Mouse (Mus musculus): ENCODE results near the gene Tpbpa. TPM values are rescaled to one million over a fixed set of nuclear protein-coding genes. Genes with fewer than 3 reads are reported as not detected.
"Not testable (repeated sequence)": the region's sequence is repeated elsewhere in the genome, so short reads cannot be mapped to it uniquely, and the experiment has no call there.

Tpbpa gene
- not detected for total RNA-seq (2021)
- long read RNA-seq, experiment 1, result 0 reads
- long read RNA-seq, experiment 2, result 0 reads

GRCm38 (mm10) chr13:60941884-60942283 is at the start of gene Tpbpa:
Gene Tpbpa, minus strand, starts transcription at chr13:60941984.
- intact Hi-C loops (cut with DNase I), result not testable (repeated sequence)

GRCm38 (mm10) chr13:60986915-60987314 is 45.1 kb upstream of the Tpbpa start:
- intact Hi-C loops (cut with DNase I); DNase-seq (ENCODE audit: low spot score in 2 of 2): not testable (repeated sequence)

More at GRCm38 (mm10) chr13:60941884-60942283, at the start of gene Tpbpa:
- DNase-seq (ENCODE audit: low spot score in 2 of 2), result not testable (repeated sequence)

GRCm38 (mm10) chr13:60972319-60972718 is 30.5 kb upstream of the Tpbpa start:
- intact Hi-C loops (cut with DNase I); DNase-seq (ENCODE audit: low spot score in 2 of 2): not testable (repeated sequence)

- intact Hi-C loops (cut with DNase I); DNase-seq (ENCODE audit: low spot score in 2 of 2): not testable (repeated sequence)
Measured at GRCm38 (mm10) chr13:60963985-60964384, 22.2 kb upstream of the Tpbpa start.

- DNase-seq (ENCODE audit: low spot score in 2 of 2), result no peak
- intact Hi-C loops (cut with DNase I), result no loop called here
Measured at GRCm38 (mm10) chr13:60961706-60962105, 19.9 kb upstream of the Tpbpa start.

- intact Hi-C loops (cut with DNase I), result no loop called here
Measured at GRCm38 (mm10) chr13:60936500-60936901, 5.3 kb downstream of the Tpbpa start, which contains the start of the genes Gm49391 and Ctla2a. Gene Gm49391, minus strand, starts transcription at chr13:60936571. Gene Ctla2a, minus strand, starts transcription at chr13:60936625.

GRCm38 (mm10) chr13:60935490-60935889 is 6.3 kb downstream of the Tpbpa start, which contains the start of gene Gm49393:
Gene Gm49393, minus strand, starts transcription at chr13:60935590.
- intact Hi-C loops (cut with DNase I); DNase-seq (ENCODE audit: low spot score in 2 of 2): not testable (repeated sequence)

More at GRCm38 (mm10) chr13:60936500-60936901, 5.3 kb downstream of the Tpbpa start, which contains the start of the genes Gm49391 and Ctla2a:
- no peak for DNase-seq (ENCODE audit: low spot score in 2 of 2)

GRCm38 (mm10) chr13:60904780-60905179 is 37.0 kb downstream of the Tpbpa start, which contains the start of gene Tpbpb:
Gene Tpbpb, minus strand, starts transcription at chr13:60904880.
- intact Hi-C loops (cut with DNase I); DNase-seq (ENCODE audit: low spot score in 2 of 2): not testable (repeated sequence)

- peak; percentile 2 to 6 for DNase-seq (ENCODE audit: low spot score in 2 of 2)
- intact Hi-C loops (cut with DNase I), result no loop called here
Measured at GRCm38 (mm10) chr13:60897328-60897727, 44.5 kb downstream of the Tpbpa start, which contains the start of gene Ctla2b. Gene Ctla2b, minus strand, starts transcription at chr13:60897447.

- DNase-seq (ENCODE audit: low spot score in 2 of 2); intact Hi-C loops (cut with DNase I): not testable (repeated sequence)
Measured at GRCm38 (mm10) chr13:60896794-60897193, 45.0 kb downstream of the Tpbpa start, which contains the start of gene Gm49392. Gene Gm49392, minus strand, starts transcription at chr13:60896894.

- intact Hi-C loops (cut with DNase I), result no loop called here
- DNase-seq (ENCODE audit: low spot score in 2 of 2), result no peak
Measured at GRCm38 (mm10) chr13:60895406-60896160, 46.2 kb downstream of the Tpbpa start.

GRCm38 (mm10) chr13:60892301-60892700 is 49.5 kb downstream of the Tpbpa start:
- no peak for DNase-seq (ENCODE audit: low spot score in 2 of 2)
- intact Hi-C loops (cut with DNase I), result no loop called here

Other genes with a start within 250 kb of the Tpbpa start
- gene BC051665, start 155.6 kb downstream of the Tpbpa start, total RNA-seq (2021), result not detected
- gene Ctsll3, start 139.1 kb downstream of the Tpbpa start, total RNA-seq (2021), result not detected
- gene 4930486L24Rik, start 77.5 kb downstream of the Tpbpa start, total RNA-seq (2021), result under 1 TPM in 1 of 2 experiments, not detected in 1; 0.32 TPM
- gene Gm49392, start 45.1 kb downstream of the Tpbpa start, total RNA-seq (2021), result not detected
- gene Ctla2b, start 44.5 kb downstream of the Tpbpa start, total RNA-seq (2021), result 1 to 10 TPM; 2.9 to 3.7 TPM
- not detected for gene Tpbpb, start 37.1 kb downstream of the Tpbpa start, total RNA-seq (2021)
- gene Gm49393, start 6.4 kb downstream of the Tpbpa start, total RNA-seq (2021), result not detected
- under 1 TPM in 1 of 2 experiments, not detected in 1; 0.38 TPM for gene Gm49391, start 5.4 kb downstream of the Tpbpa start, total RNA-seq (2021)
- gene Ctla2a, start 5.4 kb downstream of the Tpbpa start, total RNA-seq (2021), result 10 to 100 TPM; 23.9 to 32.4 TPM
- gene Ctsj, start 64.0 kb upstream of the Tpbpa start, total RNA-seq (2021), result not detected
- gene Ctsq, start 98.6 kb upstream of the Tpbpa start, total RNA-seq (2021), result not detected
- not detected for gene Ctsr, start 222.3 kb upstream of the Tpbpa start, total RNA-seq (2021)